Mouse (Mus musculus) cortical plate, adult 2 months (tissue): ENCODE measurements at regions not wholly inside any gene's neighbourhood (a gene's known extent, or its start where the extent isn't known, plus 50 kb on each side); places are given as distances from the start of the nearest gene placed in this dataset.
"Not testable (repeated sequence)": the region's sequence is repeated elsewhere in the genome, so short reads cannot be mapped to it uniquely, and the experiment has no call there.

Source experiments
- CTCF ChIP-seq: fragments of 200-500 bp; IDR thresholded peaks from 2 replicates; pipeline ENCODE4 v1.5.1; 2011; ENCODE audit warnings: mild to moderate bottlenecking, control low read depth, low read length; ENCODE audit not compliant: insufficient read depth; ENCODE audit errors: extremely low read depth
- POLR2A ChIP-seq: fragments of 200-500 bp; IDR thresholded peaks from 2 replicates; pipeline ENCODE4 v1.6.1; 2011; ENCODE audit warnings: mild to moderate bottlenecking, low read length, control low read depth; ENCODE audit not compliant: insufficient read depth; ENCODE audit errors: extremely low read depth

GRCm38 (mm10) chr6:69780330-69780729, 1011.7 kb downstream of the Rpia start:
- TF ChIP-seq POLR2A, CTCF: not testable (repeated sequence)
